Mouse (Mus musculus): ENCODE data around the gene Lrrc51. TPM values are rescaled to one million over a fixed set of nuclear protein-coding genes. Genes with fewer than 3 reads are reported as not detected.
A peak's percentile ranks its signal among the peaks of the same experiment; 100 is the strongest.
"Not testable (repeated sequence)": the region's sequence is repeated elsewhere in the genome, so short reads cannot be mapped to it uniquely, and the experiment has no call there.

The Lrrc51 gene
- polyA plus RNA-seq, 1 experiment = 12.6 TPM

DNA sequence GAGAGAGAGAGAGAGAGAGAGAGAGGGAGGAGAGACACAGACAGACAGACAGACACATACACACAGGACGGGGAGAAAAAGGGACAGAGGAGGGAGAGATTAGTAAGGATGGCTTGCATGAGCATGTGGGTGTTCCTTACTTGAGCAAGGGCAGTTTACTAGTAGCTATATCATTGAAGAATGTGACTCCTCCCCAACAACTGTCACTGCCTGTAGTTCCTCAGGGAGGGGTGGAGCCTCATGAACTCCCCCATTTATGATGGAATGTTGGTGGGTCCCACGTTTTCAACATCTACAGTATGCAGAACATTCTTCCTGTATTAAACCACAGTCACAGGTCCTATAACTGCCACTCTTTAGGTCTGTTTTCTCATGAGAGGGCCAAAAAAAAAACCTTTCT is 18.4 kb upstream of the Lrrc51 start:
- H3K27ac ChIP-seq (ENCODE audit: insufficient read depth, low read length) = no peak overlapping the region
- H3K4me1 ChIP-seq (ENCODE audit: control insufficient read depth, insufficient read depth, low read length) = peaks cover 8% of the 10 kb centered on the region; the same call in 1 of the 2 replicates
- TF ChIP-seq CTCF (IDR thresholded peaks at IDR 0.05; ENCODE audit: extremely low read depth, insufficient read depth, low read length) = no peak
- no peak for TF ChIP-seq POLR2A (IDR thresholded peaks at IDR 0.05; ENCODE audit: extremely low read depth, insufficient read depth, low read length)
- no peak overlapping the region for H3K4me3 ChIP-seq (ENCODE audit: insufficient read depth, low read length)

GRCm38 (mm10) chr7:101951648-101952047 is 18.0 kb upstream of the Lrrc51 start:
- no peak overlapping the region for H3K27ac ChIP-seq (ENCODE audit: insufficient read depth, low read length)
- TF ChIP-seq CTCF (IDR thresholded peaks at IDR 0.05; ENCODE audit: extremely low read depth, insufficient read depth, low read length) = no peak
- TF ChIP-seq POLR2A (IDR thresholded peaks at IDR 0.05; ENCODE audit: extremely low read depth, insufficient read depth, low read length) = no peak
- H3K4me3 ChIP-seq (ENCODE audit: insufficient read depth, low read length) = no peak overlapping the region
- peaks cover 8% of the 10 kb centered on the region; the same call in 1 of the 2 replicates for H3K4me1 ChIP-seq (ENCODE audit: control insufficient read depth, insufficient read depth, low read length)

DNA sequence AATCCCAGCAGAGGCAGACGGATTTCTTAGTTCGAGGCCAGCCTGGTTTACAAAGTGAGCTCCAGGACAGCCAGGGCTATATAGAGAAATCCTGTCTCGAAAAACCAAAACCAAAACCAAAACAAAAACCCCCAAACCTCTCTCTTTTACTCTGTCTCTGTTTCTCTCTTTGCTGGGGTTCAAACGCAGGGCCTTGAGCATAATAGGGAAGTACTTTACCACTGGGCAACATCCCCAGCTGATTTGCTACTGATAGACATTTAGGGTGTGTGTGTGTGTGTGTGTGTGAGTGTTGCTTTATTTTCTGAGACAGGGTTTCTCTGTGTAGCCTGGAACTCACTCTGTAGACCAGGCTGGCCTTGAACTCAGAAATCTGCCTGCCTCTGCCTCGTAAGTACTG is 15.3 kb upstream of the Lrrc51 start:
- H3K4me3 ChIP-seq (ENCODE audit: insufficient read depth, low read length); H3K4me1 ChIP-seq (ENCODE audit: control insufficient read depth, insufficient read depth, low read length); H3K27ac ChIP-seq (ENCODE audit: insufficient read depth, low read length): not testable (repeated sequence)

- peaks cover under 1% of the 10 kb centered on the region for H3K4me1 ChIP-seq (ENCODE audit: control insufficient read depth, insufficient read depth, low read length)
- no peak for TF ChIP-seq POLR2A (IDR thresholded peaks at IDR 0.05; ENCODE audit: extremely low read depth, insufficient read depth, low read length)
- TF ChIP-seq CTCF (IDR thresholded peaks at IDR 0.05; ENCODE audit: extremely low read depth, insufficient read depth, low read length) = no peak
- H3K4me3 ChIP-seq (ENCODE audit: insufficient read depth, low read length) = no peak overlapping the region
- no peak overlapping the region for H3K27ac ChIP-seq (ENCODE audit: insufficient read depth, low read length)
These were observed 6.1 kb upstream of the Lrrc51 start for GRCm38 (mm10) chr7:101939758-101940157.

GRCm38 (mm10) chr7:101938348-101938747 is 4.7 kb upstream of the Lrrc51 start:
- H3K4me1 ChIP-seq (ENCODE audit: control insufficient read depth, insufficient read depth, low read length) = peaks cover 1% of the 10 kb centered on the region
- no peak overlapping the region for H3K4me3 ChIP-seq (ENCODE audit: insufficient read depth, low read length)
- TF ChIP-seq POLR2A (IDR thresholded peaks at IDR 0.05; ENCODE audit: extremely low read depth, insufficient read depth, low read length) (no peak), CTCF (IDR thresholded peaks at IDR 0.05; ENCODE audit: extremely low read depth, insufficient read depth, low read length) (no peak)
- H3K27ac ChIP-seq (ENCODE audit: insufficient read depth, low read length) = no peak overlapping the region

- H3K4me3 ChIP-seq (ENCODE audit: insufficient read depth, low read length) = no peak overlapping the region
- no peak overlapping the region for H3K27ac ChIP-seq (ENCODE audit: insufficient read depth, low read length)
- peaks cover 1% of the 10 kb centered on the region for H3K4me1 ChIP-seq (ENCODE audit: control insufficient read depth, insufficient read depth, low read length)
- no peak for TF ChIP-seq POLR2A (IDR thresholded peaks at IDR 0.05; ENCODE audit: extremely low read depth, insufficient read depth, low read length)
- TF ChIP-seq CTCF (IDR thresholded peaks at IDR 0.05; ENCODE audit: extremely low read depth, insufficient read depth, low read length) = no peak
These were observed 3.9 kb upstream of the Lrrc51 start for GRCm38 (mm10) chr7:101937569-101937968.

GRCm38 (mm10) chr7:101936996-101937395 is 3.3 kb upstream of the Lrrc51 start:
- Histone ChIP-seq H3K4me1 (ENCODE audit: control insufficient read depth, insufficient read depth, low read length) (peaks cover 1% of the 10 kb centered on the region), H3K27ac (ENCODE audit: insufficient read depth, low read length) (no peak overlapping the region), H3K4me3 (ENCODE audit: insufficient read depth, low read length) (no peak overlapping the region)
- TF ChIP-seq POLR2A (IDR thresholded peaks at IDR 0.05; ENCODE audit: extremely low read depth, insufficient read depth, low read length) (no peak), CTCF (IDR thresholded peaks at IDR 0.05; ENCODE audit: extremely low read depth, insufficient read depth, low read length) (no peak)

- H3K4me1 ChIP-seq (ENCODE audit: control insufficient read depth, insufficient read depth, low read length) = peaks cover 1% of the 10 kb centered on the region
These were observed 2.3 kb upstream of the Lrrc51 start for GRCm38 (mm10) chr7:101935957-101936356.

GRCm38 (mm10) chr7:101933300-101933699 is 395 bp downstream of the Lrrc51 start:
- Histone ChIP-seq H3K27ac (ENCODE audit: insufficient read depth, low read length) (no peak overlapping the region), H3K4me3 (ENCODE audit: insufficient read depth, low read length) (peak overlapping the region; percentile 57), H3K4me1 (ENCODE audit: control insufficient read depth, insufficient read depth, low read length) (peaks cover 1% of the 10 kb centered on the region)
- no peak for TF ChIP-seq POLR2A (IDR thresholded peaks at IDR 0.05; ENCODE audit: extremely low read depth, insufficient read depth, low read length)
- TF ChIP-seq CTCF (IDR thresholded peaks at IDR 0.05; ENCODE audit: extremely low read depth, insufficient read depth, low read length) = no peak

More at GRCm38 (mm10) chr7:101935957-101936356, 2.3 kb upstream of the Lrrc51 start:
- Histone ChIP-seq H3K4me3 (ENCODE audit: insufficient read depth, low read length) (no peak overlapping the region), H3K27ac (ENCODE audit: insufficient read depth, low read length) (no peak overlapping the region)
- TF ChIP-seq POLR2A (IDR thresholded peaks at IDR 0.05; ENCODE audit: extremely low read depth, insufficient read depth, low read length) (no peak), CTCF (IDR thresholded peaks at IDR 0.05; ENCODE audit: extremely low read depth, insufficient read depth, low read length) (no peak)

DNA sequence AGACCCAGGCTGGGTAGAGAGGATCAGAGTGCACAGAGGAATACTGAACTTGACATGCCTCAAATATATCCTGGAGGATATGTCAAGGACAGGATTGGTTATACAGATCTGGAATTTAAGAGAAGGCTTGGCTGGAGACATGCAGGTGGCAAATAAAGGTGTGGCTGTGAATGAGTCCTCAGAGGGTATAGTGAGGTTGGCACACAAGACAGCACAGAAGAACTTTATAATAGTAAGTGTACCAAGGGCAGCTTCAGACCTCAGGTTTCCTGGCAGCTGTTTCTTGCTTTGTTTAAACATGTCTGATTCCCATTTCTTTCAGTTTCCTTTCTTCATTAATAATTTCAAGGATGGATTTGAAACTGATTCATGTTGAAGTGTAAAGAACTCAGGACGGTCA is 1.1 kb downstream of the Lrrc51 start:
- TF ChIP-seq CTCF (IDR thresholded peaks at IDR 0.05; ENCODE audit: extremely low read depth, insufficient read depth, low read length) = no peak
- TF ChIP-seq POLR2A (IDR thresholded peaks at IDR 0.05; ENCODE audit: extremely low read depth, insufficient read depth, low read length) = no peak
- H3K4me1 ChIP-seq (ENCODE audit: control insufficient read depth, insufficient read depth, low read length) = peaks cover 1% of the 10 kb centered on the region
- no peak overlapping the region for H3K27ac ChIP-seq (ENCODE audit: insufficient read depth, low read length)
- peak overlapping the region; percentile 57; the same call in 1 of the 2 replicates for H3K4me3 ChIP-seq (ENCODE audit: insufficient read depth, low read length)

- no peak overlapping the region for H3K4me3 ChIP-seq (ENCODE audit: insufficient read depth, low read length)
- H3K4me1 ChIP-seq (ENCODE audit: control insufficient read depth, insufficient read depth, low read length) = no peaks in the 10 kb centered on the region
- TF ChIP-seq POLR2A (IDR thresholded peaks at IDR 0.05; ENCODE audit: extremely low read depth, insufficient read depth, low read length) (no peak), CTCF (IDR thresholded peaks at IDR 0.05; ENCODE audit: extremely low read depth, insufficient read depth, low read length) (no peak)
- no peak overlapping the region for H3K27ac ChIP-seq (ENCODE audit: insufficient read depth, low read length)
These were observed 5.6 kb downstream of the Lrrc51 start for GRCm38 (mm10) chr7:101928093-101928492.

DNA sequence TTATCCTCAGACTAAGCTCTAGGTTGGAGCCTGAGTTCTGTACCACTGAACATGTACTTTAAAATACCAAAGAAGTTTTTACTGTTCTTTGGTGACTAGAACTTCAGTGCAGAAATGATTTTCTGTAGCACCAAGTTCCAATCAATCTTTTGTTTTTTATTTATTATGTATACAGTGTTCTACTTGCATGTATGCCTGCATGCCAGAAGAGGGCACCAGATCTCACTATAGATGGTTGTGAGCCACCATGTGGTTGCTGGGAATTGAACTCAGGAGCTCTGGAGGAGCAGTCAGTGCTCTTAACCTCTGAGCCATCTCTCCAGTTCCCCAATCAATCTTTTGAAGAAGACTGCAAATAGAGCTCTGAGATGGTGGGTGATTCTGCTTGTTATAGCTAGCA is 7.8 kb downstream of the Lrrc51 start:
- H3K4me3 ChIP-seq (ENCODE audit: insufficient read depth, low read length); H3K4me1 ChIP-seq (ENCODE audit: control insufficient read depth, insufficient read depth, low read length); H3K27ac ChIP-seq (ENCODE audit: insufficient read depth, low read length): not testable (repeated sequence)

Data from cortical plate, adult 2 months (tissue).